Mouse (Mus musculus): ENCODE data around the gene Add3. TPM values are rescaled to one million over a fixed set of nuclear protein-coding genes. Genes with fewer than 3 reads are reported as not detected.

Add3 gene
- total and polyA plus RNA-seq, 3 experiments = 14.0 to 52.9 TPM; not detected in 1

- TF ChIP-seq TCF12 (IDR thresholded peaks at IDR 0.05; ENCODE audit: low read depth, low read length) = no peak
- TF ChIP-seq RAD21 (IDR thresholded peaks at IDR 0.05; ENCODE audit: low read depth, low read length) = no peak
- TF ChIP-seq HCFC1 (IDR thresholded peaks at IDR 0.05; ENCODE audit: low read depth, low read length) = no peak
- no peak for TF ChIP-seq ZC3H11A (IDR thresholded peaks at IDR 0.05; ENCODE audit: low read depth, low read length)
- no peak for TF ChIP-seq USF2 (IDR thresholded peaks at IDR 0.05; ENCODE audit: borderline replicate concordance in 1 of 2, insufficient read depth in 1 of 2, low read depth in 1 of 2, low read length in 2 of 2)
- TF ChIP-seq NRF1 (IDR thresholded peaks at IDR 0.05; ENCODE audit: insufficient read depth, low read depth, low read length, poor library complexity, severe bottlenecking) = no peak
- no peak for TF ChIP-seq POLR2AphosphoS5 (IDR thresholded peaks at IDR 0.05; ENCODE audit: borderline replicate concordance, low read depth, low read length)
- TF ChIP-seq ZMIZ1 (IDR thresholded peaks at IDR 0.05; ENCODE audit: low read depth, low read length) = no peak
- no peak for TF ChIP-seq JUND (IDR thresholded peaks at IDR 0.05; ENCODE audit: low read depth, low read length)
- TF ChIP-seq BHLHE40 (IDR thresholded peaks at IDR 0.05; ENCODE audit: borderline replicate concordance, low read depth, low read length) = no peak
Observed at GRCm38 (mm10) chr19:53152451-53152850, 12.2 kb downstream of the Add3 start.

GRCm38 (mm10) chr19:53153096-53153495, 12.9 kb downstream of the Add3 start:
- H3K4me1 ChIP-seq (ENCODE audit: control insufficient read depth in 1 of 2, insufficient read depth in 2 of 2, low read length in 2 of 2) = peaks cover 16 to 26% of the 10 kb centered on the region in 2 experiments
- H3K36me3 ChIP-seq (ENCODE audit: control insufficient read depth in 1 of 2, insufficient read depth in 2 of 2, low read length in 2 of 2) = peaks cover 0 to 21% of the 10 kb centered on the region in 2 experiments; a peak in 2 of 4 replicates
- H3K27ac ChIP-seq (ENCODE audit: control insufficient read depth, low read depth, low read length) = no peak overlapping the region
- H3K79me2 ChIP-seq (ENCODE audit: control insufficient read depth, insufficient read depth, low read length, poor library complexity) = no peaks in the 10 kb centered on the region
- H3K4me3 ChIP-seq (ENCODE audit: control insufficient read depth in 1 of 2, insufficient read depth in 1 of 2, low read depth in 2 of 2, low read length in 2 of 2) = no peak overlapping the region
- H3K27me3 ChIP-seq (ENCODE audit: control insufficient read depth in 1 of 2, insufficient read depth in 2 of 2, low read length in 2 of 2) = no peaks in the 10 kb centered on the region
- peak; percentile 61 for DNase-seq (ENCODE audit: low read depth, low spot score)
- H3K9me3 ChIP-seq (replicated peaks; ENCODE audit: insufficient read depth, low read length) = no peaks in the 10 kb centered on the region
- TF ChIP-seq TAL1 (IDR thresholded peaks at IDR 0.05; ENCODE audit: low read length) (peak; percentile 32; the same call in 1 of the 2 replicates), ELF1 (IDR thresholded peaks at IDR 0.05; ENCODE audit: low read depth, low read length) (no peak), MXI1 (IDR thresholded peaks at IDR 0.05; ENCODE audit: low read depth, low read length) (0 out of 2 replicates have a peak, but pooled peaks have one; percentile 16), HCFC1 (IDR thresholded peaks at IDR 0.05; ENCODE audit: low read depth, low read length) (no peak), CHD1 (IDR thresholded peaks at IDR 0.05; ENCODE audit: low read depth, low read length) (no peak), SIN3A (IDR thresholded peaks at IDR 0.05; ENCODE audit: low read length) (no peak), CHD2 (IDR thresholded peaks at IDR 0.05; ENCODE audit: low read length) (no peak), MYC (IDR thresholded peaks at IDR 0.05; ENCODE audit: low read depth, low read length) (0 out of 2 replicates have a peak, but pooled peaks have one; percentile 13), TCF12 (IDR thresholded peaks at IDR 0.05; ENCODE audit: low read depth, low read length) (peak; percentile 42; the same call in 1 of the 2 replicates), POLR2A (IDR thresholded peaks at IDR 0.05; ENCODE audit: control insufficient read depth in 1 of 2, insufficient read depth in 1 of 2, low read depth in 1 of 2, low read length in 2 of 2, poor library complexity in 1 of 2) (no peak), RCOR1 (IDR thresholded peaks at IDR 0.05; ENCODE audit: low read depth, low read length) (no peak), KAT2A (conservative IDR thresholded peaks at IDR 0.05; ENCODE audit: low read depth, low read length) (no peak), JUND (IDR thresholded peaks at IDR 0.05; ENCODE audit: low read depth, low read length) (no peak), TBP (IDR thresholded peaks at IDR 0.05; ENCODE audit: low read depth, low read length) (no peak), NELFE (IDR thresholded peaks at IDR 0.05; ENCODE audit: low read depth, low read length) (no peak), GATA1 (IDR thresholded peaks at IDR 0.05; ENCODE audit: low read depth, low read length) (peak; percentile 54; the same call in 1 of the 2 replicates), EP300 (IDR thresholded peaks at IDR 0.05; ENCODE audit: low read depth in 1 of 2, low read length in 2 of 2) (peak; percentile 20 to 67; a peak in 1 of 4 replicates), MEF2A (IDR thresholded peaks at IDR 0.05; ENCODE audit: extremely low read depth, insufficient replicate concordance, low read depth, low read length, poor library complexity, severe bottlenecking) (no peak), POLR2AphosphoS2 (IDR thresholded peaks at IDR 0.05; ENCODE audit: low read length) (no peak), MAFK (IDR thresholded peaks at IDR 0.05; ENCODE audit: borderline replicate concordance, low read depth, low read length) (no peak), RAD21 (IDR thresholded peaks at IDR 0.05; ENCODE audit: low read depth, low read length) (no peak), ZKSCAN1 (IDR thresholded peaks at IDR 0.05; ENCODE audit: low read depth, low read length) (no peak), MAZ (IDR thresholded peaks at IDR 0.05; ENCODE audit: low read depth, low read length) (no peak), NRF1 (IDR thresholded peaks at IDR 0.05; ENCODE audit: insufficient read depth, low read depth, low read length, poor library complexity, severe bottlenecking) (no peak), ZNF384 (IDR thresholded peaks at IDR 0.05; ENCODE audit: low read depth, low read length) (no peak), POLR2AphosphoS5 (IDR thresholded peaks at IDR 0.05; ENCODE audit: borderline replicate concordance, low read depth, low read length) (no peak)
- H3K9ac ChIP-seq (ENCODE audit: control insufficient read depth, low read depth, low read length, poor library complexity, severe bottlenecking) = no peak overlapping the region

More at GRCm38 (mm10) chr19:53152451-53152850, 12.2 kb downstream of the Add3 start:
- peaks cover 0 to 21% of the 10 kb centered on the region in 2 experiments; a peak in 2 of 4 replicates for H3K36me3 ChIP-seq (ENCODE audit: control insufficient read depth in 1 of 2, insufficient read depth in 2 of 2, low read length in 2 of 2)
- H3K4me3 ChIP-seq (ENCODE audit: control insufficient read depth in 1 of 2, insufficient read depth in 1 of 2, low read depth in 2 of 2, low read length in 2 of 2) = no peak overlapping the region
- no peak for DNase-seq (ENCODE audit: low read depth, low spot score)
- H3K27me3 ChIP-seq (ENCODE audit: control insufficient read depth in 1 of 2, insufficient read depth in 2 of 2, low read length in 2 of 2) = no peaks in the 10 kb centered on the region
- H3K9ac ChIP-seq (ENCODE audit: control insufficient read depth, low read depth, low read length, poor library complexity, severe bottlenecking) = no peak overlapping the region
- no peak overlapping the region for H3K27ac ChIP-seq (ENCODE audit: control insufficient read depth, low read depth, low read length)
- H3K79me2 ChIP-seq (ENCODE audit: control insufficient read depth, insufficient read depth, low read length, poor library complexity) = no peaks in the 10 kb centered on the region
- H3K9me3 ChIP-seq (replicated peaks; ENCODE audit: insufficient read depth, low read length) = no peaks in the 10 kb centered on the region
- peaks cover 16 to 26% of the 10 kb centered on the region in 2 experiments for H3K4me1 ChIP-seq (ENCODE audit: control insufficient read depth in 1 of 2, insufficient read depth in 2 of 2, low read length in 2 of 2)
